Mouse (Mus musculus) liver, embryonic 15.5 days (tissue): Measurements from ENCODE around the gene Mmp27. TPM values are rescaled to one million over a fixed set of nuclear protein-coding genes. Genes with fewer than 3 reads are reported as not detected.

ENCODE experiments used
- ATAC-seq: fragments of 200-750 bp; cut with Nextera tagmentation; 2 replicates; pipeline ENCODE4 v1.8.0; 2017; ENCODE audit warnings: moderate number of reproducible peaks, mild to moderate bottlenecking, moderate library complexity; ENCODE audit not compliant: insufficient read depth
- H3K27ac ChIP-seq: fragments of 300-500 bp; sonication (generic); replicated peaks from 2 replicates; pipeline ENCODE4 v1.5.1; 2015; ENCODE audit warnings: mild to moderate bottlenecking, inconsistent platforms
- H3K27me3 ChIP-seq: fragments of 300-500 bp; sonication (generic); 2 replicates; pipeline ENCODE4 v1.6.1; 2015; ENCODE audit warnings: mild to moderate bottlenecking, inconsistent platforms
- H3K36me3 ChIP-seq: fragments of 300-500 bp; sonication (generic); replicated peaks from 2 replicates; pipeline ENCODE4 v1.6.1; 2015; ENCODE audit warnings: moderate library complexity, mild to moderate bottlenecking, inconsistent platforms
- H3K4me1 ChIP-seq: fragments of 300-500 bp; sonication (generic); replicated peaks from 2 replicates; pipeline ENCODE4 v1.6.1; 2015; ENCODE audit warnings: inconsistent platforms
- H3K4me2 ChIP-seq: fragments of 300-500 bp; sonication (generic); 2 replicates; pipeline ENCODE4 v1.6.1; 2015; ENCODE audit warnings: moderate library complexity, mild to moderate bottlenecking, inconsistent platforms
- H3K4me3 ChIP-seq: fragments of 300-500 bp; sonication (generic); replicated peaks from 2 replicates; pipeline ENCODE4 v1.5.1; 2015; ENCODE audit warnings: mild to moderate bottlenecking, inconsistent platforms
- H3K9ac ChIP-seq: fragments of 300-500 bp; sonication (generic); 2 replicates; pipeline ENCODE4 v1.6.1; 2015; ENCODE audit warnings: moderate library complexity, mild to moderate bottlenecking, inconsistent platforms
- H3K9me3 ChIP-seq: fragments of 300-500 bp; sonication (generic); replicated peaks from 2 replicates; pipeline ENCODE4 v1.6.1; 2016; ENCODE audit warnings: inconsistent platforms
- WGBS: fragments of 180-500 bp; shearing (Covaris S2); methylation state at CpG from one replicate; pipeline ENCODE4 v1.1.7; 2015; ENCODE audit warnings: mixed read lengths; ENCODE audit not compliant: insufficient replicate concordance; 5-methylcytosine and 5-hydroxymethylcytosine counted together
- polyA plus RNA-seq: library from polyadenylated mRNA; unstranded; fragments of >200 nt; fragmentation: Nextera tagmentation; extraction: Ambion mirVana; gene quantifications from 2 replicates; pipeline ENCODE4 v1.2.1, GENCODE M21; 2015

The Mmp27 gene
- polyA plus RNA-seq = 0.13 and 0.15 TPM in 2 replicates

- Histone ChIP-seq H3K36me3 (no peaks in the 10 kb centered on the region), H3K9ac (no peak within 1 kb of the TSS), H3K9me3 (no peaks in the 10 kb centered on the region), H3K27me3 (no peaks in the 10 kb centered on the region), H3K4me1 (peaks cover 5% of the 10 kb centered on the region; the same call in 1 of the 2 replicates), H3K4me3 (no peak within 1 kb of the TSS), H3K4me2 (no peak within 1 kb of the TSS), H3K27ac (no peak within 1 kb of the TSS)
- WGBS = 23% methylated on average over 4 of the region's 4 CpGs
- no peak; the same call in 1 of the 2 replicates for ATAC-seq
Measured at GRCm38 (mm10) chr9:7571162-7571561, at the start of gene Mmp27. Gene Mmp27, plus strand, starts transcription at chr9:7571396.

- Histone ChIP-seq H3K4me3 (no peak overlapping the region), H3K4me1 (no peaks in the 10 kb centered on the region), H3K9ac (no peak overlapping the region), H3K4me2 (no peak overlapping the region), H3K36me3 (no peaks in the 10 kb centered on the region), H3K9me3 (no peaks in the 10 kb centered on the region), H3K27me3 (no peaks in the 10 kb centered on the region), H3K27ac (no peak overlapping the region)
- WGBS = 49% methylated on average over 4 of the region's 4 CpGs
- ATAC-seq = no peak
Measured at GRCm38 (mm10) chr9:7526255-7526940, 44.8 kb upstream of the Mmp27 start.

- Histone ChIP-seq H3K27me3 (no peaks in the 10 kb centered on the region), H3K9me3 (no peaks in the 10 kb centered on the region), H3K9ac (no peak overlapping the region), H3K4me3 (no peak overlapping the region), H3K36me3 (no peaks in the 10 kb centered on the region), H3K4me2 (no peak overlapping the region), H3K27ac (no peak overlapping the region), H3K4me1 (no peaks in the 10 kb centered on the region)
- ATAC-seq = no peak
Measured at GRCm38 (mm10) chr9:7542763-7543162, 28.4 kb upstream of the Mmp27 start.

GRCm38 (mm10) chr9:7544923-7545457 is 26.2 kb upstream of the Mmp27 start:
- 37% methylated on average over 1 of the region's 1 CpGs for WGBS
- no peak overlapping the region for H3K27ac ChIP-seq
- H3K4me3 ChIP-seq = no peak overlapping the region
- H3K27me3 ChIP-seq = no peaks in the 10 kb centered on the region
- no peaks in the 10 kb centered on the region for H3K36me3 ChIP-seq
- H3K9ac ChIP-seq = no peak overlapping the region
- no peak overlapping the region for H3K4me2 ChIP-seq
- H3K4me1 ChIP-seq = no peaks in the 10 kb centered on the region
- no peak for ATAC-seq
- H3K9me3 ChIP-seq = no peaks in the 10 kb centered on the region

- Histone ChIP-seq H3K27me3 (no peaks in the 10 kb centered on the region), H3K9me3 (no peaks in the 10 kb centered on the region), H3K36me3 (no peaks in the 10 kb centered on the region), H3K27ac (no peak overlapping the region), H3K4me3 (no peak overlapping the region), H3K9ac (no peak overlapping the region), H3K4me2 (no peak overlapping the region), H3K4me1 (no peaks in the 10 kb centered on the region)
- WGBS = 35% methylated on average over 1 of the region's 1 CpGs
- no peak for ATAC-seq
Measured at GRCm38 (mm10) chr9:7545471-7545870, 25.7 kb upstream of the Mmp27 start.

GRCm38 (mm10) chr9:7545920-7546319 is 25.3 kb upstream of the Mmp27 start:
- no peak overlapping the region for H3K4me2 ChIP-seq
- no peak overlapping the region for H3K4me3 ChIP-seq
- H3K27me3 ChIP-seq = no peaks in the 10 kb centered on the region
- 74% methylated on average over 7 of the region's 7 CpGs for WGBS
- no peak overlapping the region for H3K27ac ChIP-seq
- no peaks in the 10 kb centered on the region for H3K36me3 ChIP-seq
- no peak overlapping the region for H3K9ac ChIP-seq
- H3K9me3 ChIP-seq = no peaks in the 10 kb centered on the region
- ATAC-seq = no peak
- H3K4me1 ChIP-seq = no peaks in the 10 kb centered on the region

GRCm38 (mm10) chr9:7551943-7552342 is 19.3 kb upstream of the Mmp27 start:
- Histone ChIP-seq H3K4me1 (no peaks in the 10 kb centered on the region), H3K27me3 (no peaks in the 10 kb centered on the region), H3K36me3 (no peaks in the 10 kb centered on the region), H3K4me3 (no peak overlapping the region), H3K9ac (no peak overlapping the region), H3K4me2 (no peak overlapping the region), H3K27ac (no peak overlapping the region), H3K9me3 (no peaks in the 10 kb centered on the region)
- no peak for ATAC-seq

- H3K4me2 ChIP-seq = no peak overlapping the region
- no peak overlapping the region for H3K9ac ChIP-seq
- no peaks in the 10 kb centered on the region for H3K36me3 ChIP-seq
- H3K4me3 ChIP-seq = no peak overlapping the region
- H3K27me3 ChIP-seq = no peaks in the 10 kb centered on the region
- H3K4me1 ChIP-seq = no peaks in the 10 kb centered on the region
- ATAC-seq = no peak
- H3K27ac ChIP-seq = no peak overlapping the region
- no peaks in the 10 kb centered on the region for H3K9me3 ChIP-seq
- 44% methylated on average over 3 of the region's 3 CpGs for WGBS
Measured at GRCm38 (mm10) chr9:7553536-7553935, 17.7 kb upstream of the Mmp27 start.

GRCm38 (mm10) chr9:7554382-7554781 is 16.8 kb upstream of the Mmp27 start:
- no peak overlapping the region for H3K27ac ChIP-seq
- no peaks in the 10 kb centered on the region for H3K36me3 ChIP-seq
- no peak for ATAC-seq
- no peak overlapping the region for H3K4me2 ChIP-seq
- H3K9me3 ChIP-seq = no peaks in the 10 kb centered on the region
- WGBS = 26% methylated on average over 3 of the region's 3 CpGs
- H3K27me3 ChIP-seq = no peaks in the 10 kb centered on the region
- H3K4me3 ChIP-seq = no peak overlapping the region
- no peaks in the 10 kb centered on the region for H3K4me1 ChIP-seq
- no peak overlapping the region for H3K9ac ChIP-seq

- no peak for ATAC-seq
- Histone ChIP-seq H3K4me2 (no peak within 1 kb of the TSS), H3K4me1 (no peaks in the 10 kb centered on the region), H3K4me3 (no peak within 1 kb of the TSS), H3K27ac (no peak within 1 kb of the TSS), H3K36me3 (no peaks in the 10 kb centered on the region), H3K9me3 (no peaks in the 10 kb centered on the region), H3K9ac (no peak within 1 kb of the TSS), H3K27me3 (no peaks in the 10 kb centered on the region)
- WGBS = 52% methylated on average over 8 of the region's 8 CpGs
Measured at GRCm38 (mm10) chr9:7558221-7559017, 12.8 kb upstream of the Mmp27 start, which contains the start of gene Mmp8. Gene Mmp8, plus strand, starts transcription at chr9:7558456.

GRCm38 (mm10) chr9:7560026-7560425 is 11.2 kb upstream of the Mmp27 start:
- H3K27me3 ChIP-seq = no peaks in the 10 kb centered on the region
- 52% methylated on average over 4 of the region's 4 CpGs for WGBS
- no peaks in the 10 kb centered on the region for H3K9me3 ChIP-seq
- H3K4me3 ChIP-seq = no peak overlapping the region
- no peaks in the 10 kb centered on the region for H3K36me3 ChIP-seq
- no peaks in the 10 kb centered on the region for H3K4me1 ChIP-seq
- ATAC-seq = no peak
- no peak overlapping the region for H3K27ac ChIP-seq
- no peak overlapping the region for H3K9ac ChIP-seq
- no peak overlapping the region for H3K4me2 ChIP-seq
